Mouse (Mus musculus) C2C12 (cell line): ENCODE data around the gene Selplg. TPM values are rescaled to one million over a fixed set of nuclear protein-coding genes. Genes with fewer than 3 reads are reported as not detected.

Source experiments
- H3K27me3 ChIP-seq: one replicate; pipeline ENCODE4 v1.6.1; 2011; ENCODE audit not compliant: control insufficient read depth, insufficient read depth, insufficient read length
- H3K36me3 ChIP-seq: one replicate; pipeline ENCODE4 v1.6.1; 2011; ENCODE audit not compliant: control insufficient read depth, insufficient read depth
- H3K4me3 ChIP-seq: one replicate; pipeline ENCODE4 v1.5.1; 2011; ENCODE audit warnings: mild to moderate bottlenecking, control low read depth; ENCODE audit not compliant: poor library complexity, insufficient read depth, severe bottlenecking
- H3K79me2 ChIP-seq: one replicate; pipeline ENCODE4 v1.6.1; 2011; ENCODE audit not compliant: control insufficient read depth, insufficient read depth
- H3K79me3 ChIP-seq: one replicate; pipeline ENCODE4 v1.6.1; 2011; ENCODE audit warnings: low read depth, control low read depth
- H3ac ChIP-seq: one replicate; pipeline ENCODE3; 2011; ENCODE audit warnings: low read depth; ENCODE audit not compliant: control insufficient read depth, insufficient read length
- CEBPB ChIP-seq: IDR thresholded peaks from one replicate; pipeline ENCODE4 v1.6.1; 2011; ENCODE audit warnings: low read depth, mild to moderate bottlenecking, control low read depth, moderate library complexity
- CTCF ChIP-seq: IDR thresholded peaks from one replicate; pipeline ENCODE4 v1.5.1; 2011; ENCODE audit not compliant: control insufficient read depth, insufficient read depth, insufficient read length
- FOSL1 ChIP-seq: IDR thresholded peaks from one replicate; pipeline ENCODE4 v1.8.0; 2011; ENCODE audit warnings: mild to moderate bottlenecking, low read length; ENCODE audit not compliant: poor library complexity, insufficient read depth, severe bottlenecking
- MAX ChIP-seq: IDR thresholded peaks from one replicate; pipeline ENCODE4 v1.6.1; 2011; ENCODE audit warnings: mild to moderate bottlenecking, control low read depth
- MYOD1 ChIP-seq: IDR thresholded peaks from one replicate; pipeline ENCODE4 v1.6.1; 2011; ENCODE audit warnings: low read depth; ENCODE audit not compliant: control insufficient read depth, insufficient read length
- MYOG ChIP-seq: IDR thresholded peaks from one replicate; pipeline ENCODE4 v1.6.1; 2011; ENCODE audit not compliant: control insufficient read depth, insufficient read length; ENCODE audit errors: extremely low read depth
- USF1 ChIP-seq: IDR thresholded peaks from one replicate; pipeline ENCODE4 v1.6.1; 2011; ENCODE audit warnings: low read depth, mild to moderate bottlenecking, control low read depth, moderate library complexity
- polyA plus RNA-seq: library from polyadenylated mRNA; unstranded; fragments of >200 nt; fragmentation: generic; extraction: Trizol; gene quantifications from one replicate; pipeline ENCODE4 v1.2.1, GENCODE M21; 2012; ENCODE audit warnings: missing spikeins

Selplg gene
- polyA plus RNA-seq, 1 experiment: 0.06 TPM

- Histone ChIP-seq H3K79me3 (no peaks in the 10 kb centered on the region), H3ac (no peak overlapping the region), H3K36me3 (peaks cover 74% of the 10 kb centered on the region), H3K27me3 (no peaks in the 10 kb centered on the region), H3K79me2 (no peaks in the 10 kb centered on the region), H3K4me3 (no peak overlapping the region)
- TF ChIP-seq MYOG (no peak), FOSL1 (no peak), CEBPB (no peak), USF1 (no peak), MYOD1 (no peak), MAX (no peak), CTCF (no peak)
These were observed 11.7 kb upstream of the Selplg start for GRCm38 (mm10) chr5:113844106-113844505.

- Histone ChIP-seq H3K79me2 (no peaks in the 10 kb centered on the region), H3K27me3 (no peaks in the 10 kb centered on the region), H3ac (no peak overlapping the region), H3K4me3 (no peak overlapping the region), H3K79me3 (no peaks in the 10 kb centered on the region), H3K36me3 (peaks cover 65% of the 10 kb centered on the region)
- TF ChIP-seq CTCF: no peak
- TF ChIP-seq MAX: no peak
- no peak for TF ChIP-seq USF1
- no peak for TF ChIP-seq MYOG
- no peak for TF ChIP-seq CEBPB
- no peak for TF ChIP-seq FOSL1
- no peak for TF ChIP-seq MYOD1
These were observed 10.5 kb upstream of the Selplg start for GRCm38 (mm10) chr5:113842906-113843305.

GRCm38 (mm10) chr5:113842244-113842643, 9.8 kb upstream of the Selplg start:
- TF ChIP-seq CTCF (no peak), MYOD1 (no peak), USF1 (no peak)
- H3K36me3 ChIP-seq: peaks cover 62% of the 10 kb centered on the region

GRCm38 (mm10) chr5:113841243-113842225, 9.1 kb upstream of the Selplg start:
- Histone ChIP-seq H3K79me3 (no peaks in the 10 kb centered on the region), H3ac (no peak overlapping the region)
- TF ChIP-seq USF1: no peak
- TF ChIP-seq MYOD1: no peak
- TF ChIP-seq MAX: no peak
- TF ChIP-seq CEBPB: no peak
- no peak for TF ChIP-seq FOSL1
- TF ChIP-seq MYOG: no peak
- TF ChIP-seq CTCF: no peak

More at GRCm38 (mm10) chr5:113842244-113842643, 9.8 kb upstream of the Selplg start:
- H3K79me2 ChIP-seq: no peaks in the 10 kb centered on the region
- no peak overlapping the region for H3K4me3 ChIP-seq
- H3ac ChIP-seq: no peak overlapping the region
- H3K27me3 ChIP-seq: no peaks in the 10 kb centered on the region
- H3K79me3 ChIP-seq: no peaks in the 10 kb centered on the region

GRCm38 (mm10) chr5:113840443-113840842, 8.0 kb upstream of the Selplg start:
- H3K79me2 ChIP-seq: no peaks in the 10 kb centered on the region
- H3K4me3 ChIP-seq: no peak overlapping the region
- H3ac ChIP-seq: no peak overlapping the region
- H3K36me3 ChIP-seq: peaks cover 49% of the 10 kb centered on the region
- no peaks in the 10 kb centered on the region for H3K79me3 ChIP-seq
- TF ChIP-seq USF1 (no peak), CEBPB (no peak), MYOD1 (no peak), FOSL1 (no peak), MAX (no peak)
- H3K27me3 ChIP-seq: no peaks in the 10 kb centered on the region

More at GRCm38 (mm10) chr5:113841243-113842225, 9.1 kb upstream of the Selplg start:
- Histone ChIP-seq H3K36me3 (peaks cover 60% of the 10 kb centered on the region), H3K79me2 (no peaks in the 10 kb centered on the region), H3K4me3 (no peak overlapping the region), H3K27me3 (no peaks in the 10 kb centered on the region)

- Histone ChIP-seq H3K79me2 (no peaks in the 10 kb centered on the region), H3K79me3 (no peaks in the 10 kb centered on the region), H3K36me3 (peaks cover 15% of the 10 kb centered on the region), H3ac (no peak overlapping the region), H3K27me3 (no peaks in the 10 kb centered on the region), H3K4me3 (no peak overlapping the region)
- TF ChIP-seq CEBPB (no peak), MAX (no peak), USF1 (no peak), FOSL1 (no peak), MYOD1 (no peak), CTCF (no peak), MYOG (no peak)
These were observed 4.5 kb upstream of the Selplg start for GRCm38 (mm10) chr5:113836961-113837360.
